ENCODE assay signal across 8 mouse cellular contexts in the genomic region with DNA sequence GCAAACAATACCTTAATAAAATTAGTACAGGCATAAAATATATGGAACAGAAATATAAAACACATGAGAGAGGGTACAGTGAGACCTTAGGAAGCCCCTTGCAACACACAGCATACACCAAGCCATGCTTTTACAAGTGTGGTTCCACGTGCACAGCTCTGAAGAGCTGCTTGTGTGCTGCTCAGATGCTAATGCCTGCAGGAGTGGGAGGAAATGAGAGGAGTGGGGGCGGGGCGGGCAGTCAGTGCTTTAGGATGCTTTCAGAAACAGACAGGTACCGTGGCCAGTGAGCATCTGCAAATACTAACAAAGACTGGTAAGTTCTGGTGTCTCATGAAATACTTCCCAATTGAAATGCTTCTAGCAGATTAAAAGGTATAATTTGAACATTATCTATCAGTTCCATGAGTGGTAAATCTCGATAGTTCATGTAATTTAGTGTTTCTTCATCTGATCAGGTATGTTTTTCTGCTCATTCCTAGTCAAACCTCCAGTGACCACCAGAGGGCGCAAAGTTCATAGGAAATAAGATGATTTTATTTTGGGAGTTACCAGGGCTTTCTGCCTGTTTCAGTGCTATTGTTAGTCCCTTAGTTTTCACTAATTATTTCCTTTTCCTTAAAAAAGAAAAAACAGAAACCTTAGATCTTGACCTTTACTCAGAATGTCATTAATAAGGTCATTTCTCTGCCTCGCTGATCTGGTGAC. TPM values are rescaled to one million over a fixed set of nuclear protein-coding genes. Genes with fewer than 3 reads are reported as not detected.
DNase-seq lines count a peak whose midpoint lies in the region; ATAC-seq and TF ChIP-seq lines count a peak whose summit lies in the region.

No protein-coding gene starts in this region.

- H3K27me3 ChIP-seq in lung, postnatal 0 days (replicated peaks; ENCODE audit: insufficient read depth, low read length): no peaks in the 10 kb centered on the region

- ATAC-seq in lung, postnatal 0 days: no peak
- no peak for ATAC-seq in megakaryocyte-erythroid progenitor cell, adult 5-6 weeks (replicated peaks; ENCODE audit: low FRiP score, low TSS enrichment, poor library complexity, severe bottlenecking)

- H3K9me3 ChIP-seq in lung, postnatal 0 days (ENCODE audit: low read length): no peaks in the 10 kb centered on the region

- H3K27ac ChIP-seq in lung, postnatal 0 days (ENCODE audit: low read length): no peak overlapping the region

- no peaks in the 10 kb centered on the region for H3K4me1 ChIP-seq in lung, postnatal 0 days (ENCODE audit: insufficient read depth, low read depth, low read length)

- DNase-seq in ES-CJ7 (ENCODE audit: low read depth, low spot score) (peak; percentile 76), ZHBTc4 (ENCODE audit: low read depth, low spot score) (peak; percentile 70)
- peak; percentile 57 to 77 for DNase-seq in cerebellum, postnatal 4 days (ENCODE audit: low spot score in 2 of 2)
- peak; percentile 33 to 40 for DNase-seq in gastrocnemius, adult 8-10 months (ENCODE audit: low spot score in 2 of 2)
- DNase-seq in layer of hippocampus, adult 11-12 months (ENCODE audit: low spot score): peak; percentile 90
- DNase-seq in lung, postnatal 0 days (ENCODE audit: low spot score): peak; percentile 73
- DNase-seq in retina, postnatal 7 days (ENCODE audit: low read depth, low spot score): peak; percentile 53

- peak; percentile 80 for TF ChIP-seq CTCF in lung, postnatal 0 days (IDR thresholded peaks at IDR 0.05)

- no peaks in the 10 kb centered on the region for H3K36me3 ChIP-seq in lung, postnatal 0 days (ENCODE audit: insufficient read depth, low read length)

- no peak overlapping the region for H3K9ac ChIP-seq in lung, postnatal 0 days (replicated peaks; ENCODE audit: low read depth)

- H3K4me3 ChIP-seq in lung, postnatal 0 days (ENCODE audit: low read depth, low read length): no peak overlapping the region

- H3K4me2 ChIP-seq in lung, postnatal 0 days (replicated peaks; ENCODE audit: low read depth, low read length): no peak overlapping the region

- 30% methylated on average over 7 of the region's 7 CpGs for WGBS in lung, postnatal 0 days

- TF ChIP-seq EP300 in lung, postnatal 0 days (IDR thresholded peaks at IDR 0.05): no peak

RNA-seq across cellular contexts. Expression of gene Acbd6, which starts 17.2 kb away (rescaled TPM):
- total RNA-seq in gastrocnemius, adult 8-10 months (2022): 10 to 100 TPM; 51.5 to 66.7 (median 60.1) TPM
- 57.6 and 59.4 TPM in 2 replicates for polyA plus RNA-seq in lung, postnatal 0 days (2015; fragmentation: Nextera tagmentation; extraction: Ambion mirVana)
- total RNA-seq in megakaryocyte-erythroid progenitor cell, adult 5-6 weeks (2014; fragmentation: Nextera tagmentation): 57.0 and 70.9 TPM in 2 replicates
- 18.9 and 44.0 TPM in 2 replicates for total RNA-seq in megakaryocyte-erythroid progenitor cell, adult 5-6 weeks (2017)

Comparison
In these comparisons a context has a peak if more than half of its experiments do, and no peak if none do; other contexts are left out.
1. DNase-seq: peak in every context shown above with its lines; median percentile 90 in layer of hippocampus, adult 11-12 months; 76 in ES-CJ7; 73 in lung, postnatal 0 days; 70 in ZHBTc4; 67 in cerebellum, postnatal 4 days; 53 in retina, postnatal 7 days; 36 in gastrocnemius, adult 8-10 months.